Mouse (Mus musculus) embryonic facial prominence, embryonic 10.5 days (tissue): Measurements from ENCODE around the gene Pde4d. TPM values are rescaled to one million over a fixed set of nuclear protein-coding genes. Genes with fewer than 3 reads are reported as not detected.
A peak's percentile ranks its signal among the peaks of the same experiment; 100 is the strongest.

Experiments used
- DNase-seq: peaks from one replicate; pipeline ENCODE4 v3.0.0-alpha.2; 2017; ENCODE audit warnings: low spot score
- H3K27ac ChIP-seq: fragments of 300-500 bp; sonication (generic); replicated peaks from 2 replicates; pipeline ENCODE4 v1.5.1; 2016; ENCODE audit warnings: mild to moderate bottlenecking
- H3K27me3 ChIP-seq: fragments of 300-500 bp; sonication (generic); replicated peaks from 2 replicates; pipeline ENCODE4 v1.6.1; 2016; ENCODE audit warnings: low read depth, mild to moderate bottlenecking; ENCODE audit not compliant: poor library complexity, severe bottlenecking
- H3K36me3 ChIP-seq: fragments of 300-500 bp; sonication (generic); replicated peaks from 2 replicates; pipeline ENCODE4 v1.6.1; 2016; ENCODE audit warnings: mild to moderate bottlenecking, moderate library complexity
- H3K4me1 ChIP-seq: fragments of 300-500 bp; sonication (generic); 2 replicates; pipeline ENCODE4 v1.6.1; 2016
- H3K4me3 ChIP-seq: fragments of 300-500 bp; sonication (generic); 2 replicates; pipeline ENCODE4 v1.5.1; 2016; ENCODE audit warnings: mild to moderate bottlenecking, moderate library complexity
- H3K9me3 ChIP-seq: fragments of 300-500 bp; sonication (generic); 2 replicates; pipeline ENCODE4 v1.6.1; 2016; ENCODE audit warnings: mild to moderate bottlenecking
- whole genome bisulfite sequencing: fragments of 180-500 bp; shearing (Covaris S2); methylation state at CpG from one replicate; pipeline ENCODE4 v1.1.7; 2016; 5-methylcytosine and 5-hydroxymethylcytosine counted together
- polyA plus RNA-seq: library from polyadenylated mRNA; unstranded; fragments of >200 nt; fragmentation: Nextera tagmentation; extraction: Ambion mirVana; gene quantifications from 2 replicates; pipeline ENCODE4 v1.2.1, GENCODE M21; 2016

The Pde4d gene
- polyA plus RNA-seq, 1 experiment from 2014 or later: 19.7 TPM

DNA sequence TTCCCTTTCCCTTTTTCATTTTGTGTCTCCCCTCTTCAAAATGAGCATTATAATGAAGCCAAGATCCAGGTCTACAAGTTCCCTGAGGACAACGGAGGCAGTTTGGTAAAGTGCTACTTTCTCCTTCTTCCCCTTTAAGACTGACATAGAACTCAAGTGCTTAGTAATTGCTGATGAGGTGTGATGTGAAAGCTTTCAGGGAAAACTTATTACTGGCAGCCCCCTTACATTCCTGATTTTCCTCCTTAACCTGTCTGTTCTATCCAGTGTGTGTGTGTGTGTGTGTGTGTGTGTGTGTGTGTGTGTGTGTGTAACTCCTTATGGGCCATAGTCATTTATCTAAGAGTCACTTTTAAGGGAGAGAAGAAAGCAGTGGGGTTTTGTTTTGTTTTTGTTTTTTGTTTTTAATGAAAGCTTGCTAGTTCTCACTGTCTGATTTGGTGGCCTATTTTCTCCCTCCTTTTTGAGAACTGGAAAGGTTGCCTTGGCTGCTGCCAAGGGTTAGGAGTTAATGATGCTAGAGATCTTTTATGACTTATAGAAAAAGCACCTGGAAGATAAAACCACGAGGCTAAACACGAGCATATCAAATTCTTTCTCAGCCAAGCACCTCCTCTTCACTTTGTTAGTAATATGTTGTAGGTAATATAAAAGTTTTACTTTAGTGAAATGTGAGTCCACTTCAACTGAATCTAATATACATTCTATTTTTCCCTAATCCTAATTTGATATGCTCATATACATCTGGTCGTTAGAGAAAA is 1236.5 kb downstream of the Pde4d start:
- Histone ChIP-seq H3K9me3 (no peaks in the 10 kb centered on the region), H3K4me3 (peak overlapping the region; percentile 64), H3K4me1 (peaks cover 22% of the 10 kb centered on the region), H3K27ac (peak overlapping the region; percentile 77), H3K36me3 (no peaks in the 10 kb centered on the region), H3K27me3 (no peaks in the 10 kb centered on the region)
- no peak for DNase-seq
- WGBS: 34% methylated on average over 4 of the region's 4 CpGs

DNA sequence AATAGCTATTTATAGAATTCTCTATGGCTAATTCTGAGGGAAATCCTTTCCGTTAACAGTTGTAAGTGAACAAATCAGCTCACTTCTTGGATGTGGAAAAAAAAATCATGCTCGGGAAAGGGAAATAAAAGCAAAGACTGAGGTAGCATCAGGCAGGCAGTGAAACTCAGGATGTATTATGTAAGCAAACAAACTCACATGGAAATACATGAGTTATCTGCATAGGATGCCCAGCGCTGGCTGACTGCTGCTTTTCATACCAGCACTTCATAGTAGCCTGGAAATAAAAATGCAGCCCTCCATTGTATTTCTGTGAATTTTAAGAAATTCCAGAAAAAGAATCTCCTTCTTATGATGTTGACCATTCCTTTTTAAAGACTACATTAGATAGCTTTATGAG is 1237.2 kb downstream of the Pde4d start:
- no peak overlapping the region for H3K27ac ChIP-seq
- no peaks in the 10 kb centered on the region for H3K9me3 ChIP-seq
- H3K4me1 ChIP-seq: peaks cover 22% of the 10 kb centered on the region
- no peaks in the 10 kb centered on the region for H3K36me3 ChIP-seq
- no peaks in the 10 kb centered on the region for H3K27me3 ChIP-seq
- 0 out of 2 replicates have a peak overlapping the region, but pooled peaks have one; percentile 64 for H3K4me3 ChIP-seq
- DNase-seq: no peak
- 73% methylated on average over 3 of the region's 3 CpGs for WGBS

DNA sequence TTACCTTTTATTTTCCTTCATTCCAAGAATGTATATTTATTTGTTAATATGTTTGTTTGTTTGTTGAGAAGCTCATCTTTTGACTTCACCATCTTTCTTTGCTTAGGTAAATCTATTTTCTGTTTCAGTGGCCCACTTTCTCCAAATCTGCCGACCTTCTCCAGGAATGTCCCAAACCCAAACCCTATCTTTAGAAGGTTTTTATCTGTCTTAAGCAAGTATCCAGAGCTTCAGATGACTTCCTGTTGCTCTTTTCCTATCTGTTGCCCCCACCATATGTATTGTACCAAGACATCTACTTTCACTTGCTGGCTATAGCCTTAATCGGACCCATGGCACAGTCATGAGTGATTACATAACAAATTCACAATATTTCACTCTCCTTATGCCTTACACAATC is 1238.4 kb downstream of the Pde4d start:
- no peak for DNase-seq
- H3K9me3 ChIP-seq: no peaks in the 10 kb centered on the region

DNA sequence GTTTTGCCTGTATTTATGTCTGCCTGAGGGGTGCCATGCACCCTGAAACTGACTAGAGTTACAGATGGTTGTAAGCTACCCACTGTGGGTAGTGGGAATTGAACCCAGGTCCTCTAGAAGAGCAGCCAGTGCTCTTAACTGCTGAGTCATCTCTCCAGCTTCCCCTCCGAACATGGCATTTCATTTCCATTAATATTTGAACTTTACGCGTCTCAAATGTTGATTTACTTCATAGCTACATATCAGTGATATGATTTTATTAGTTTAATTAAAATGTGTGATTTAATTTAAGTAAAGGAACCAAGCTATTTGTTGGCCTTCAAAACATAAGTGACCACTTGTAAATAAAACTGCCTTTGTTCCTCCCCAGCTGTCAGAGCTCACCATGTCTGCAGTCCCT is 1239.4 kb downstream of the Pde4d start:
- no peak for DNase-seq
- 87% methylated on average over 3 of the region's 3 CpGs for WGBS
- H3K27ac ChIP-seq: no peak overlapping the region

More for the DNA sequence above, 1238.4 kb downstream of the Pde4d start:
- Histone ChIP-seq H3K27ac (no peak overlapping the region), H3K36me3 (no peaks in the 10 kb centered on the region), H3K27me3 (no peaks in the 10 kb centered on the region), H3K4me1 (peaks cover 25% of the 10 kb centered on the region), H3K4me3 (no peak overlapping the region)
- 84% methylated on average over 2 of the region's 2 CpGs for WGBS

DNA sequence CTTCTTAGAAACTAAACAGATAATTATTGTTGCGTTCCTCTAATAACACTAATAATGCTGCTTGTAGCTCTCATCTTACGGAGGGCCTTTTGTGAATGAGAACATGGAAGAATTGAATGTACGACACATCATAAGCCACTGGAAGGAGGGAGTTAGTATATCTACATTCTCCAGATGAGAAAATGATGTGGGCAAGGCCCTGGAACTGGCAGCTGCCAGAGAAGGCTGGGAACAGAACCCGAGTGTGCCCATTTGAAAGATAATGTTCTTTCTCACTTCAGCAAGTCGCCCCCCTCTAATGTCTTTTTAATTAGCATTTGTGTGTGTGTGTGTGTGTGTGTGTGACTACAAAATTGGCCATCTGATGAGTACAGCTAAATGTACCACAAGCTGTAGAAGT is 1240.8 kb downstream of the Pde4d start:
- Histone ChIP-seq H3K36me3 (no peaks in the 10 kb centered on the region), H3K27ac (no peak overlapping the region), H3K27me3 (no peaks in the 10 kb centered on the region), H3K4me1 (peaks cover 12% of the 10 kb centered on the region), H3K4me3 (no peak overlapping the region), H3K9me3 (no peaks in the 10 kb centered on the region)
- WGBS: 88% methylated on average over 5 of the region's 5 CpGs
- no peak for DNase-seq

More for the DNA sequence above, 1239.4 kb downstream of the Pde4d start:
- Histone ChIP-seq H3K36me3 (no peaks in the 10 kb centered on the region), H3K4me3 (no peak overlapping the region), H3K27me3 (no peaks in the 10 kb centered on the region), H3K9me3 (no peaks in the 10 kb centered on the region), H3K4me1 (peaks cover 21% of the 10 kb centered on the region)

DNA sequence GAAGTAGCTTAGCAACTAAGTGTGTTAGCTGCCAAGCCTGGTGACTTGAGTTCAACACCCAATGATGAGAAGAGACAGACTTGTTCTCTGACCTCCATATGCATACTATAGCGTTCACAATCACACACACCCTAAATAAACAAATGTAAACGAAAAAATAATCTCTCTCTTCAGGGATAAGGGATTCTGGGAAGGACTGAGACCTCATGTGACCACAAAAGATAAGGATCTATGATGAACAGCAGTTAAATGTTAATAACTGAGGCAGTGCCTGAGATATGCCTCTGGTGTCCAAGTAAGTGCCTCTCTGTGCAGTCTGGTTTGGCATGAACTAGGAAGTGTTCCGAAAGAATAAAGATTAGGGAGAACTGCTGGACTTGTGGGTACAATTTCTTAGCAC is 1243.1 kb downstream of the Pde4d start:
- Histone ChIP-seq H3K36me3 (no peaks in the 10 kb centered on the region), H3K27me3 (no peaks in the 10 kb centered on the region), H3K4me3 (no peak overlapping the region), H3K4me1 (peaks cover 2% of the 10 kb centered on the region; the same call in 1 of the 2 replicates), H3K9me3 (no peaks in the 10 kb centered on the region), H3K27ac (no peak overlapping the region)
- no peak for DNase-seq
- 80% methylated on average over 3 of the region's 3 CpGs for WGBS

DNA sequence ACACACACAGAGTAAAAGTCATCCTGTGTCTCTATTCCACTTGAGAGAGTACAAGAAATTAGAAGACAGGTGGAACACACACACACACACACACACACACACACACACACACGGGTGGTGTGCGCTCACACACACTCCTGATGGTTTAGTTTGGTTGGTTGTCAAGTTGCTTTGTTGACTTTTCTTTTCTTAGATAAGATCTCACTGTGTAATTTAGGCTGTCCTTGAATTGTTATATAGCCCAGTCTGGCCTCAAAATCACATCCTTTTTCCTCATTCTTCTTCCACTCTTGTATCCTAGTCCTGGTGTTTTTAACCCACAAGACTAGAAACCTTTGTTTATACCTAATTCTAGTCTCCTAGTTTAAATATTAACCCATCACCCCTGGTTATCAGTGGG is 1244.0 kb downstream of the Pde4d start:
- H3K27ac ChIP-seq: no peak overlapping the region
- no peaks in the 10 kb centered on the region for H3K9me3 ChIP-seq
- 85% methylated on average over 2 of the region's 2 CpGs for WGBS
- no peak for DNase-seq
- H3K4me1 ChIP-seq: peaks cover 2% of the 10 kb centered on the region; the same call in 1 of the 2 replicates
- H3K4me3 ChIP-seq: no peak overlapping the region
- no peaks in the 10 kb centered on the region for H3K27me3 ChIP-seq
- H3K36me3 ChIP-seq: no peaks in the 10 kb centered on the region

DNA sequence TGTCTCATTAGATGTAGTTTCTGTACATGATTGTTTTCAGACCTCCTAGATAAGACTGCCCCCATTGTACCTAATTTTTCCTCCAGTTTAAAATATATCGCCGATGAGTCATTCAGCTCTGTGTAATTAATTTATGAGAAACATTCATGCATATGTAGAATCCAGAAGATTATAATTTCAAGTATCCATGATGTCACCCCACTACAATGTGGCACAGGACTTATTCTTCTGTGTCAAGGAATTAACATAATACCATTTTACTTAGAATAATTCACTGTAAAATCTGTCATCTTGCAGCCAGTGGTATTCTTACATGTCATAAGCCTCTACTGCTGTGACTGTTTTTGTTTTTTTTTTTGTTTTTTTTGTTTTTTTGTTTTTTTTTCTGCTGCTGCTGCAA is 1244.5 kb downstream of the Pde4d start:
- no peaks in the 10 kb centered on the region for H3K9me3 ChIP-seq
- H3K4me3 ChIP-seq: no peak overlapping the region
- peaks cover 2% of the 10 kb centered on the region; the same call in 1 of the 2 replicates for H3K4me1 ChIP-seq
- WGBS: 91% methylated on average over 2 of the region's 2 CpGs
- DNase-seq: no peak
- no peaks in the 10 kb centered on the region for H3K27me3 ChIP-seq
- no peaks in the 10 kb centered on the region for H3K36me3 ChIP-seq
- H3K27ac ChIP-seq: no peak overlapping the region

DNA sequence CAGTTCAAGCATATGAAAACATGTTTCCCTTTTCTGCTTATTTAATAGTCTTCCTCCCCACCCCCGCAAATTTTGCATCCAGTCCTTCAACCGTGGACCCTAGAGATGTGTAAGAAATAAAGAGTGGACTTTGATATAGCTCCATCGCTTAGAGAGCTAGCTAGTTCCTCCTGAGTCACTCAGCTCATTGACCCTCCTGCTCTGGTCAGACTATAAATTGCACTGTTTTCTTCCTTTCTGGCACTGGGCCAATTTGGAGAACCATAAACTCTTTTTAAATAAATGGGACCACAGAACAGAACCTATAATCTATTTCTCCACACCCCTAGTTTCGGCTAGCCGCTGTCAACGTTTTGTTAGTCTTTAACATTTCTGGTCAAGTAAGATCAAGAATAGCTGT is 1245.3 kb downstream of the Pde4d start:
- Histone ChIP-seq H3K27me3 (no peaks in the 10 kb centered on the region), H3K4me1 (peaks cover 2% of the 10 kb centered on the region; the same call in 1 of the 2 replicates), H3K9me3 (no peaks in the 10 kb centered on the region), H3K4me3 (no peak overlapping the region), H3K27ac (no peak overlapping the region), H3K36me3 (no peaks in the 10 kb centered on the region)
- DNase-seq: no peak
- 88% methylated on average over 6 of the region's 6 CpGs for WGBS

DNA sequence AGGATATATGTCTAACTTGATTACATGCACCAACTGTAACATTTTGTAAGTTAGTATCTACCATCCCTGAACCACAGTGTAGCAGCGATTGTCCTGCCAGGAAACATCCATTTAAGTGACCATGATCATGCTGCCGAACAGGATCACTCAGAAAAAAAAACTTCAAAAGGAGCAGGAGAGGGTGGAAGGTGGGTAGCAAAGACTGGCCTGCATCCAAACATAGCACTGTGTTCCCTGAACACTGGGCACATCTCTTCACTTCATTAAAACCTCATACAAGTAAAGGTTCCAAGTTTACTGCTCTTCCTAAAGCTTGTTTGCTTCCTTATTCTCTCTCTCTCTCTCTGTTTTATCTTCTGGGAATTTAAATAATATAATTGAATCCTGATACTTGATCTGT is 1256.4 kb downstream of the Pde4d start:
- Histone ChIP-seq H3K36me3 (no peaks in the 10 kb centered on the region), H3K9me3 (no peaks in the 10 kb centered on the region), H3K27ac (no peak overlapping the region), H3K4me1 (peaks cover 24% of the 10 kb centered on the region), H3K4me3 (no peak overlapping the region), H3K27me3 (no peaks in the 10 kb centered on the region)
- WGBS: 61% methylated on average over 2 of the region's 2 CpGs
- DNase-seq: no peak

DNA sequence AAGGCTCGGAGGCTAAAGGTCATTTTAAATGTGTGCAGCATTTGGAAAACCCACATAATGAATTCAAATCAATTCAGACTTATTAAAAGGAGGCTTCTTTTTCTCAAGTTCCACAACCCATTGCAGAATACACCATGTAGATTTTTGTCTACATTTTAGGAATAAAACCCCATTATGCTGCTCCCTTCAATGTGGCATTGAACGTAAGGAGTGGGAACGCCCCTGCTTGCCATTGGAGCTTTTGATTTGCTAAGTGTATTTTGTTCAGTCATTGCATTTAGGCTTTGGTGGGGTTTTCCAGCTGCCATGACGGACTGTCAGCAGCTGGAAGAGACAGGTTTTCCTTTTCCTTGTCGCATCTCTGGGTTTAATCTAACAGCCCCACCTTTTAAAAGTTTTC is 1256.8 kb downstream of the Pde4d start:
- Histone ChIP-seq H3K4me3 (no peak overlapping the region), H3K9me3 (no peaks in the 10 kb centered on the region), H3K4me1 (peaks cover 24% of the 10 kb centered on the region), H3K27me3 (no peaks in the 10 kb centered on the region), H3K27ac (no peak overlapping the region), H3K36me3 (no peaks in the 10 kb centered on the region)
- WGBS: 77% methylated on average over 5 of the region's 5 CpGs
- DNase-seq: no peak

DNA sequence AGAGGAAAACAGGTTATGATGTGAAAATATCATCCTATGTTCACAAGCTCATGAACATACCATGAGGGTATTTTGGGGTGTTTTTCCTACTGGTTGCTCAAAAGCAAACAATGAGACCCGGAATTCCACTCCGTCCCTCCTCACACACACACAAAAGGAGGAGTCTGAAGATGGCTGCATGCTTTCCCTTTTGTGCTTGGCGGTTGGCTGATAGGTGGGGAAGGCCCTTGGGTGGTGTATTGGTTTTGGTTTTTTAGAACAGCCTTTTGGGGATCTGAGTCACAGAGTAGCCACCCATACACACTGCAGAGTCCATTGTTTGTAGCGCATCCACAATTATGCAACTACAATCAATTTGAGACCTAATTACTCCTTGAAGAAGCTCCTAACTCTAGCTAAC is 1257.4 kb downstream of the Pde4d start:
- Histone ChIP-seq H3K9me3 (no peaks in the 10 kb centered on the region), H3K4me3 (no peak overlapping the region), H3K27me3 (no peaks in the 10 kb centered on the region), H3K4me1 (peaks cover 20% of the 10 kb centered on the region), H3K36me3 (no peaks in the 10 kb centered on the region), H3K27ac (no peak overlapping the region)
- DNase-seq: no peak
- 85% methylated on average over 4 of the region's 4 CpGs for WGBS

DNA sequence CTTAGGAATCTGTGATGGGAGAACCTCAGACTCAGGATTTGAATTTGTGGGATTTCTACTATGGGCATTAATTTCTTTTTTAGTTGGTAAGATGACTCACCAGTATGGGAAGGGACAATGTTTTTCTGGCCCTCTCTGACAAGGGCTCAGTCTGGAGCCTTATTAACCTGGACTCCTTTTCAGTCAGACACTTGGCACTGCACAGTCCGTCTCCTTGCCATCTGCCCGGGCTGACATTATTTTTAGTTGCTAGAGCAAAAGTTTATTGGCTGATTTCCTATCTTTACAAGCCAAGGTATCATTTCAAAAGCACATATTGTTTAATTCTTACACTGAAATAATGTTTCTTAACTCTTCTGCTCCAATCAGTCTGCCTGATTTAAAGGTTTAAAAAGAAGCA is 1258.6 kb downstream of the Pde4d start:
- Histone ChIP-seq H3K27me3 (no peaks in the 10 kb centered on the region), H3K4me1 (peaks cover 14% of the 10 kb centered on the region), H3K27ac (no peak overlapping the region), H3K36me3 (no peaks in the 10 kb centered on the region), H3K9me3 (no peaks in the 10 kb centered on the region), H3K4me3 (no peak overlapping the region)
- DNase-seq: no peak
- WGBS: 88% methylated on average over 2 of the region's 2 CpGs
